ENCODE assay signal across 10 mouse cellular contexts in the genomic region with DNA sequence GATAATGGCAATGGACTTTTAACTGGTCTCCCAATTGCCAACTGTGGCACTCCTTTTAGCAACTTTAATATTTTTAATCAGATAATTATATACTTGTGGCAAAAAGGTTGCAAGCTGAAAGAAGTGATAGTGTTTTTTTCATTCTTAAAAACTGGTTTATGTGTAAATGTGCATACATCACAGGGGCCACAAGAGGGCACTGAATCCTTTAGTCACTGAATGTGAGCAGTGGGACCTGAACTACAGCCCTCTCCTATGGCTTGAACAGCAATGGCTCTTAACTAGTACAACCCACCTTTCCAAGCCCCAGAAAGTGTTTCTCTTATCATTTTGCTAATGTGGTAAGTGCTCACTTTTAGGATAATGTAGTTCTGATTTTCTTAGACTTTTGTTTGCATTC.
A peak's percentile ranks its signal among the peaks of the same experiment; 100 is the strongest.
DNase-seq lines count a peak whose midpoint lies in the region; TF ChIP-seq lines count a peak whose summit lies in the region.
"Had no signal": no experiment of that assay in that cellular context is flagged by ENCODE, and none has a peak within 500 bp of the region (broad histone marks: within the 10 kb centered on the region; RNA-seq: fewer than 3 reads in every experiment).

No protein-coding gene starts in this region.

- no peaks in the 10 kb centered on the region for H3K9me3 ChIP-seq in E14TG2a.4 (ENCODE audit: low read length)
- H3K9me3 ChIP-seq: limb, embryonic 13.5 days; stomach, embryonic 15.5 days had no signal

- H3K4me3 ChIP-seq in E14TG2a.4 (replicated peaks; ENCODE audit: low read length): no peak overlapping the region
- H3K4me3 ChIP-seq: limb, embryonic 13.5 days; stomach, embryonic 15.5 days had no signal

- peak; percentile 13 to 43 for DNase-seq in heart, adult 9 months (ENCODE audit: low spot score in 2 of 2)
- no peak for DNase-seq in heart, adult 11 months
- DNase-seq in c-Kit-negative CD71-positive TER-119-positive erythroid progenitor cells, embryonic 14.5 days (ENCODE audit: low read depth, low spot score): peak; percentile 3
- peak; percentile 23 to 84 for DNase-seq in frontal cortex, adult 2 months (ENCODE audit: extremely low spot score in 1 of 2, low spot score in 1 of 2)
- peak; percentile 29 for DNase-seq in layer of hippocampus, adult 9-11 months
- DNase-seq in mesoderm, embryonic 11.5 days (ENCODE audit: low read depth, low spot score): peak; percentile 61
- peak; percentile 33 for DNase-seq in thymus, postnatal 25 days

- H3K27me3 ChIP-seq in E14TG2a.4 (ENCODE audit: insufficient read depth, low read length): no peaks in the 10 kb centered on the region
- H3K27me3 ChIP-seq: limb, embryonic 13.5 days; stomach, embryonic 15.5 days had no signal

- TF ChIP-seq CTCF in E14TG2a.4 (conservative IDR thresholded peaks at IDR 0.05; ENCODE audit: low read length): peak; percentile 44

- H3K4me1 ChIP-seq in E14TG2a.4 (replicated peaks; ENCODE audit: low read depth, low read length): no peaks in the 10 kb centered on the region
- H3K4me1 ChIP-seq: limb, embryonic 13.5 days; stomach, embryonic 15.5 days had no signal

- H3K36me3 ChIP-seq in E14TG2a.4 (ENCODE audit: insufficient read depth, low read length): no peaks in the 10 kb centered on the region
- H3K36me3 ChIP-seq: limb, embryonic 13.5 days; stomach, embryonic 15.5 days had no signal
